Mouse (Mus musculus) spleen, adult 2 months (tissue): ENCODE results near the gene Cd40.
A peak's percentile ranks its signal among the peaks of the same experiment; 100 is the strongest.

Experiments used
- CTCF ChIP-seq: fragments of 200-500 bp; IDR thresholded peaks from 2 replicates; pipeline ENCODE4 v1.5.1; 2011; ENCODE audit warnings: mild to moderate bottlenecking, inconsistent platforms; ENCODE audit not compliant: insufficient read depth, insufficient read length, insufficient replicate concordance; ENCODE audit errors: extremely low read depth
- POLR2A ChIP-seq: fragments of 200-500 bp; IDR thresholded peaks from 2 replicates; pipeline ENCODE4 v1.6.1; 2011; ENCODE audit warnings: low read depth, low read length, inconsistent platforms

DNA sequence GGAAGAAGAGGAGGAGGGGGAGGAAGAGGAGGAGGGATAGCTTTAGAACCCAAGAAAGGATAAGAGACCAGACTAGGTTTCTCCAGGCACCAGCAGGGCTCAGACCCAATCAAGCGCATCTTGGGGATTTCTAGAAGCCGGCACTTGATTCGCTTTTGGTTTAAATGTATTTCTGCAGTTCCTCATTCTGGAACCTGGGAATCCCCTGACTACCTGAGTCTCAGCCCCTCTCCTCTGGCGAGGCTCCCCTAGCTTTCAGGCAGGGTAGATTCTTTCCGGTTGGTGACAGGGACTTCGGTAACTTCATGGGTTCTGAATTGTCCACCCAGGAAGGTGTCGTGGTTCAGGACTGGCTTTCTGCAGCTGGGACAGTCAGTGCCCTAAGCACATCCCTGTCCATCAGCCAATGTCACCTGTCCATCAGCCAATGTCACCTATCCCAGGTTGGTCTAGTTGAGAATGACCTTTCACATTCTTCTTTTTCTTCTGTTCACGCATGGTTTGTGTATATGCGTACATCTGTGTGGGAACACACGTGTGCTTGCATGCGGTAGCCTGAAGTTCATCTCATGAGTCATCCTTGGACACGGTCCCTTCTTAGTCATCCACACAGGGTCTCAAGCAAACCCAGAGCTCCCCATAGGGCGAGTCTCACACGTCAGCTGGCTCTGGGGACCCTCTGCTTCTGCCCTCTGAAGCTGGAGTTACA, 1.1 kb downstream of the Cd40 start:
- TF ChIP-seq CTCF (0 out of 2 replicates have a peak, but pooled peaks have one; percentile 5), POLR2A (no peak)
